In the genomic region with DNA sequence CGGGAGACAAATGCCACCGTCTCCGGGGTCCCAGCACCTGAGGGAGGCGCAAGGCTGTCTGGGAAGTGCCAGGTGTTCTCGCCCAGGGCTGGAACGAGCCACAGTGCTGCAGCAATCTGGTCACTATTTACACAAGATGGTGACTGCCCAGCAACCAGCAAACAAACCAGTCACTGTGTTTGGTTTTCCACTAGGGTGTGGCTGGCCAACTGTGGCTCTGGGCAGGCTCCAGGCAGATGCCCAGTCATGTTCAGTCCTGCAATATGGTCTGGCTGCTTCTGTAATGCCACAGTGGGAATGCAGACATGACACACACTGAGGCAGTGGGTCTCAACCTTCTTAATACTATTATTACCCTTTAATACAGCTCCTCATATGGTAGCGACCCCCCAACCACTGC, we compare ENCODE assay signal across 12 mouse cellular contexts.
A peak's percentile ranks its signal among the peaks of the same experiment; 100 is the strongest.
DNase-seq lines count a peak whose midpoint lies in the region; ATAC-seq and TF ChIP-seq lines count a peak whose summit lies in the region.
"Had no signal": no experiment of that assay in that cellular context is flagged by ENCODE, and none has a peak within 500 bp of the region (broad histone marks: within the 10 kb centered on the region; RNA-seq: fewer than 3 reads in every experiment).

No protein-coding gene starts in this region.

- TF ChIP-seq CTCF in intestine, postnatal 0 days (IDR thresholded peaks at IDR 0.05; ENCODE audit: low read depth) = no peak
- no peak for TF ChIP-seq CTCF in olfactory bulb, adult 2 months (IDR thresholded peaks at IDR 0.05; ENCODE audit: insufficient read depth, low read depth, low read length)

- H3K27ac ChIP-seq in midbrain, embryonic 13.5 days = no peak overlapping the region
- no peak overlapping the region for H3K27ac ChIP-seq in midbrain, embryonic 15.5 days
- no peak overlapping the region for H3K27ac ChIP-seq in intestine, postnatal 0 days (ENCODE audit: low read depth, low read length)
- peak overlapping the region; percentile 47; the same call in 1 of the 2 replicates for H3K27ac ChIP-seq in olfactory bulb, adult 2 months (ENCODE audit: insufficient read depth, low read depth, low read length)
- no peak overlapping the region for H3K27ac ChIP-seq in hindbrain, embryonic 12.5 days
- H3K27ac ChIP-seq in hindbrain, embryonic 10.5 days = no peak overlapping the region

- H3K9ac ChIP-seq in midbrain, embryonic 13.5 days (replicated peaks) = no peak overlapping the region
- H3K9ac ChIP-seq in midbrain, embryonic 15.5 days = no peak overlapping the region
- no peak overlapping the region for H3K9ac ChIP-seq in intestine, postnatal 0 days (ENCODE audit: low read depth, low read length)
- no peak overlapping the region for H3K9ac ChIP-seq in hindbrain, embryonic 12.5 days

- H3K4me3 ChIP-seq in midbrain, embryonic 13.5 days (replicated peaks) = no peak overlapping the region
- no peak overlapping the region for H3K4me3 ChIP-seq in midbrain, embryonic 15.5 days
- H3K4me3 ChIP-seq in intestine, postnatal 0 days (ENCODE audit: low read depth, low read length) = no peak overlapping the region
- H3K4me3 ChIP-seq in olfactory bulb, adult 2 months (ENCODE audit: insufficient read depth, low read depth, low read length) = no peak overlapping the region
- no peak overlapping the region for H3K4me3 ChIP-seq in hindbrain, embryonic 12.5 days
- no peak overlapping the region for H3K4me3 ChIP-seq in hindbrain, embryonic 10.5 days

- peak; percentile 48; the same call in 1 of the 2 replicates for ATAC-seq in midbrain, embryonic 13.5 days
- ATAC-seq in midbrain, embryonic 15.5 days (replicated peaks) = no peak
- ATAC-seq in intestine, postnatal 0 days = peak; percentile 75
- no peak for ATAC-seq in hindbrain, embryonic 12.5 days (ENCODE audit: low FRiP score)
- ATAC-seq: Patski had no signal

- no peaks in the 10 kb centered on the region for H3K9me3 ChIP-seq in midbrain, embryonic 13.5 days
- H3K9me3 ChIP-seq in midbrain, embryonic 15.5 days = no peaks in the 10 kb centered on the region
- H3K9me3 ChIP-seq in intestine, postnatal 0 days (ENCODE audit: control insufficient read depth) = no peaks in the 10 kb centered on the region
- no peaks in the 10 kb centered on the region for H3K9me3 ChIP-seq in hindbrain, embryonic 12.5 days (replicated peaks)
- H3K9me3 ChIP-seq in hindbrain, embryonic 10.5 days = no peaks in the 10 kb centered on the region

- DNase-seq in B cell, adult 2 months = no peak
- DNase-seq in hindbrain, embryonic 10.5 days (ENCODE audit: low spot score) = no peak
- DNase-seq: cerebellum, postnatal 14 days; heart, adult 11 months; kidney, postnatal 14 days had no signal

- TF ChIP-seq POLR2A in olfactory bulb, adult 2 months (IDR thresholded peaks at IDR 0.05; ENCODE audit: insufficient read depth, low read depth, low read length) = no peak

- peaks cover 5% of the 10 kb centered on the region; the same call in 1 of the 2 replicates for H3K4me1 ChIP-seq in midbrain, embryonic 13.5 days (replicated peaks)
- no peaks in the 10 kb centered on the region for H3K4me1 ChIP-seq in midbrain, embryonic 15.5 days
- H3K4me1 ChIP-seq in intestine, postnatal 0 days (replicated peaks; ENCODE audit: control insufficient read depth, insufficient read depth, low read length) = no peaks in the 10 kb centered on the region
- peaks cover 9% of the 10 kb centered on the region for H3K4me1 ChIP-seq in olfactory bulb, adult 2 months (ENCODE audit: control insufficient read depth, insufficient read depth, low read length)
- H3K4me1 ChIP-seq in hindbrain, embryonic 12.5 days = no peaks in the 10 kb centered on the region
- no peaks in the 10 kb centered on the region for H3K4me1 ChIP-seq in hindbrain, embryonic 10.5 days (replicated peaks)

- no peaks in the 10 kb centered on the region for H3K27me3 ChIP-seq in midbrain, embryonic 13.5 days
- H3K27me3 ChIP-seq in midbrain, embryonic 15.5 days (replicated peaks) = no peaks in the 10 kb centered on the region
- no peaks in the 10 kb centered on the region for H3K27me3 ChIP-seq in intestine, postnatal 0 days (replicated peaks; ENCODE audit: control insufficient read depth, insufficient read depth, low read length)
- H3K27me3 ChIP-seq in hindbrain, embryonic 12.5 days = no peaks in the 10 kb centered on the region
- no peaks in the 10 kb centered on the region for H3K27me3 ChIP-seq in hindbrain, embryonic 10.5 days (ENCODE audit: insufficient read depth, poor library complexity, severe bottlenecking)
- H3K27me3 ChIP-seq: CH12.LX, Patski had no signal

- H3K4me2 ChIP-seq in midbrain, embryonic 13.5 days (replicated peaks) = no peak overlapping the region
- no peak overlapping the region for H3K4me2 ChIP-seq in midbrain, embryonic 15.5 days
- no peak overlapping the region for H3K4me2 ChIP-seq in intestine, postnatal 0 days (replicated peaks; ENCODE audit: low read depth)
- H3K4me2 ChIP-seq in hindbrain, embryonic 12.5 days (replicated peaks) = no peak overlapping the region

- H3K36me3 ChIP-seq in midbrain, embryonic 13.5 days = peaks cover 73% of the 10 kb centered on the region
- peaks cover 9% of the 10 kb centered on the region; the same call in 1 of the 2 replicates for H3K36me3 ChIP-seq in midbrain, embryonic 15.5 days (replicated peaks)
- peaks cover 84% of the 10 kb centered on the region for H3K36me3 ChIP-seq in intestine, postnatal 0 days (ENCODE audit: control insufficient read depth, insufficient read depth)
- H3K36me3 ChIP-seq in hindbrain, embryonic 12.5 days = peaks cover 67% of the 10 kb centered on the region
- H3K36me3 ChIP-seq in hindbrain, embryonic 10.5 days = peaks cover 94% of the 10 kb centered on the region

- WGBS in midbrain, embryonic 13.5 days = 96% methylated on average over 7 of the region's 7 CpGs
- WGBS in midbrain, embryonic 15.5 days = 92% methylated on average over 7 of the region's 7 CpGs
- WGBS in intestine, postnatal 0 days = 49% methylated on average over 7 of the region's 7 CpGs
- 85% methylated on average over 7 of the region's 7 CpGs for WGBS in olfactory bulb, adult 2 months
- WGBS in hindbrain, embryonic 12.5 days = 91% methylated on average over 7 of the region's 7 CpGs
- WGBS in hindbrain, embryonic 10.5 days = 94% methylated on average over 7 of the region's 7 CpGs

Comparison
In these comparisons a context has a peak if more than half of its experiments do, and no peak if none do; other contexts are left out.
1. ATAC-seq: peak in midbrain, embryonic 13.5 days (single experiment) and intestine, postnatal 0 days (single experiment); none in midbrain, embryonic 15.5 days (single experiment) and hindbrain, embryonic 12.5 days (single experiment).